Mouse (Mus musculus) limb, embryonic 12.5 days (tissue): ENCODE data around the gene Zcchc7. TPM values are rescaled to one million over a fixed set of nuclear protein-coding genes. Genes with fewer than 3 reads are reported as not detected.

Experiments used
- microRNA-seq: library from miRNA; unstranded; fragments of <30 nt; microRNA quantifications from one replicate; pipeline ENCODE4, GENCODE M21; 2017
- polyA plus RNA-seq: library from polyadenylated mRNA; unstranded; fragments of >200 nt; fragmentation: Nextera tagmentation; extraction: Ambion mirVana; gene quantifications from 2 replicates; pipeline ENCODE4 v1.2.1, GENCODE M21; 2016

Zcchc7 gene
- polyA plus RNA-seq, 1 experiment from 2014 or later, result 29.0 TPM

Small RNAs within 50 kb of the gene (microRNA-seq; reads per million reads assigned to microRNA genes)
- gene Gm22639, result not detected

Other genes with a start within 250 kb of the Zcchc7 start
- not detected in 2 replicates for gene Pax5, start 45.4 kb upstream of the Zcchc7 start, polyA plus RNA-seq
- 54.7 and 57.3 TPM in 2 replicates for gene Grhpr, start 225.5 kb downstream of the Zcchc7 start, polyA plus RNA-seq